Mouse (Mus musculus): ENCODE measurements around the gene Eftud2.

Eftud2 gene

GRCm38 (mm10) chr11:102879558-102879957 is 1.2 kb downstream of the Eftud2 start:
- DNase-seq (ENCODE audit: low spot score): no peak

- no peak for DNase-seq (ENCODE audit: low spot score)
Measured at GRCm38 (mm10) chr11:102874801-102875334, 5.9 kb downstream of the Eftud2 start.

GRCm38 (mm10) chr11:102864272-102864671 is 16.5 kb downstream of the Eftud2 start:
- peak; percentile 13 for DNase-seq (ENCODE audit: low spot score)

- no peak for DNase-seq (ENCODE audit: low spot score)
Measured at GRCm38 (mm10) chr11:102859933-102860332, 20.9 kb downstream of the Eftud2 start.

- DNase-seq (ENCODE audit: low spot score): no peak
Measured at GRCm38 (mm10) chr11:102858951-102859350, 21.8 kb downstream of the Eftud2 start.

- DNase-seq (ENCODE audit: low spot score): no peak
Measured at GRCm38 (mm10) chr11:102855941-102856340, 24.8 kb downstream of the Eftud2 start.

- no peak for DNase-seq (ENCODE audit: low spot score)
Measured at GRCm38 (mm10) chr11:102853760-102854159, 27.0 kb downstream of the Eftud2 start.

- DNase-seq (ENCODE audit: low spot score): peak; percentile 12
Measured at GRCm38 (mm10) chr11:102851883-102852282, 28.9 kb downstream of the Eftud2 start.

- DNase-seq (ENCODE audit: low spot score): no peak
Measured at GRCm38 (mm10) chr11:102845926-102846325, 34.9 kb downstream of the Eftud2 start.

GRCm38 (mm10) chr11:102838616-102839150 is 42.1 kb downstream of the Eftud2 start:
- no peak for DNase-seq (ENCODE audit: low spot score)

- no peak for DNase-seq (ENCODE audit: low spot score)
Measured at GRCm38 (mm10) chr11:102838126-102838525, 42.7 kb downstream of the Eftud2 start.

GRCm38 (mm10) chr11:102837385-102837784 is 43.4 kb downstream of the Eftud2 start:
- DNase-seq (ENCODE audit: low spot score): no peak

GRCm38 (mm10) chr11:102836146-102836545 is 44.6 kb downstream of the Eftud2 start:
- no peak for DNase-seq (ENCODE audit: low spot score)

GRCm38 (mm10) chr11:102835549-102835948 is 45.2 kb downstream of the Eftud2 start, which contains the start of gene Higd1b:
Gene Higd1b, plus strand, starts transcription at chr11:102835849.
- DNase-seq (ENCODE audit: low spot score): no peak

- no peak for DNase-seq (ENCODE audit: low spot score)
Measured at GRCm38 (mm10) chr11:102834219-102834618, 46.6 kb downstream of the Eftud2 start.

GRCm38 (mm10) chr11:102832700-102833297 is 48.0 kb downstream of the Eftud2 start:
- DNase-seq (ENCODE audit: low spot score): no peak

- no peak for DNase-seq (ENCODE audit: low spot score)
Measured at GRCm38 (mm10) chr11:102830276-102830675, 50.5 kb downstream of the Eftud2 start.

GRCm38 (mm10) chr11:102827097-102827496 is 53.7 kb downstream of the Eftud2 start:
- DNase-seq (ENCODE audit: low spot score): no peak

- no peak for DNase-seq (ENCODE audit: low spot score)
Measured at GRCm38 (mm10) chr11:102826476-102826875, 54.3 kb downstream of the Eftud2 start.

GRCm38 (mm10) chr11:102821231-102821630 is 59.6 kb downstream of the Eftud2 start:
- no peak for DNase-seq (ENCODE audit: low spot score)

GRCm38 (mm10) chr11:102820432-102820831 is 60.4 kb downstream of the Eftud2 start:
- no peak for DNase-seq (ENCODE audit: low spot score)

- DNase-seq (ENCODE audit: low spot score): no peak
Measured at GRCm38 (mm10) chr11:102819783-102820385, 60.9 kb downstream of the Eftud2 start.
